Mouse (Mus musculus) midbrain, embryonic 16.5 days (tissue): Measurements from ENCODE around the gene Trip4. TPM values are rescaled to one million over a fixed set of nuclear protein-coding genes. Genes with fewer than 3 reads are reported as not detected.
A peak's percentile ranks its signal among the peaks of the same experiment; 100 is the strongest.

ENCODE experiments used
- ATAC-seq: fragments of 200-750 bp; cut with Nextera tagmentation; 2 replicates; pipeline ENCODE4 v1.8.0; 2017; ENCODE audit warnings: moderate TSS enrichment
- H3K27ac ChIP-seq: fragments of 300-500 bp; sonication (generic); 2 replicates; pipeline ENCODE4 v1.5.1; 2014; ENCODE audit warnings: mild to moderate bottlenecking, low read length, mixed read lengths
- H3K27me3 ChIP-seq: fragments of 300-500 bp; sonication (generic); 2 replicates; pipeline ENCODE4 v1.6.1; 2014; ENCODE audit warnings: low read depth, low read length, mixed read lengths; ENCODE audit not compliant: control insufficient read depth, insufficient read depth
- H3K36me3 ChIP-seq: fragments of 300-500 bp; sonication (generic); 2 replicates; pipeline ENCODE4 v1.6.1; 2014; ENCODE audit warnings: mild to moderate bottlenecking, low read length, moderate library complexity, mixed read lengths; ENCODE audit not compliant: control insufficient read depth, insufficient read depth
- H3K4me1 ChIP-seq: fragments of 300-500 bp; sonication (generic); 2 replicates; pipeline ENCODE4 v1.6.1; 2014; ENCODE audit warnings: mild to moderate bottlenecking, low read length, mixed read lengths; ENCODE audit not compliant: control insufficient read depth, insufficient read depth
- H3K4me2 ChIP-seq: fragments of 300-500 bp; sonication (generic); 2 replicates; pipeline ENCODE4 v1.6.1; 2014; ENCODE audit warnings: mild to moderate bottlenecking, low read length, mixed read lengths
- H3K4me3 ChIP-seq: fragments of 300-500 bp; sonication (generic); 2 replicates; pipeline ENCODE4 v1.5.1; 2014; ENCODE audit warnings: low read depth, mild to moderate bottlenecking, low read length, moderate library complexity, mixed read lengths
- H3K9ac ChIP-seq: fragments of 300-500 bp; sonication (generic); 2 replicates; pipeline ENCODE4 v1.6.1; 2014; ENCODE audit warnings: low read depth, low read length, mixed read lengths
- H3K9me3 ChIP-seq: fragments of 300-500 bp; sonication (generic); replicated peaks from 2 replicates; pipeline ENCODE4 v1.6.1; 2014; ENCODE audit warnings: mild to moderate bottlenecking, low read length, mixed read lengths; ENCODE audit not compliant: control insufficient read depth, poor library complexity, severe bottlenecking
- WGBS: fragments of 180-500 bp; shearing (Covaris S2); extraction: QIAGEN DNeasy Blood & Tissue Kit; methylation state at CpG from one replicate; pipeline ENCODE4 v1.1.7; 2014; 5-methylcytosine and 5-hydroxymethylcytosine counted together
- polyA plus RNA-seq: library from polyadenylated mRNA; unstranded; fragments of >200 nt; fragmentation: Nextera tagmentation; extraction: Ambion mirVana; gene quantifications from 2 replicates; pipeline ENCODE4 v1.2.1, GENCODE M21; 2015

Trip4 gene
- polyA plus RNA-seq, 1 experiment from 2014 or later = 35.8 TPM

DNA sequence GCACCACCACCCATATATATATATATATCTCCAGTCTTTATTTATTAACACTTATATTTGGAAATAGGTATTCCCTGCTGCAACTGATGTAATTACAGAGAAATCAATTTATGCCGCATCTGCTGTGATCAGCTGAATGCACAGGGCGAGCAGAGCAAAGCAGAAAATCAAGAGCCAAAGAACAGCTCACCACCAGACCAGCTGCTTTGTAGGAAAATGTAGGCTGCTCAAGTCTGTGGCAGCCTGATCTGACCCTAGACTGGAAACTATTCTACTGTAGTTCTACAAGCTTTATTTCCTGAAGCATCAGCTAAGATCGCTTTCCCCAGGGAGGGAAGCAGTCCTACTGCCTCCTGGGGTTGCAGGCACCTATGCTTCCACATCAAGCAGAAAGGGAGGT is 115.1 kb downstream of the Trip4 start:
- WGBS = 78% methylated on average over 3 of the region's 3 CpGs

DNA sequence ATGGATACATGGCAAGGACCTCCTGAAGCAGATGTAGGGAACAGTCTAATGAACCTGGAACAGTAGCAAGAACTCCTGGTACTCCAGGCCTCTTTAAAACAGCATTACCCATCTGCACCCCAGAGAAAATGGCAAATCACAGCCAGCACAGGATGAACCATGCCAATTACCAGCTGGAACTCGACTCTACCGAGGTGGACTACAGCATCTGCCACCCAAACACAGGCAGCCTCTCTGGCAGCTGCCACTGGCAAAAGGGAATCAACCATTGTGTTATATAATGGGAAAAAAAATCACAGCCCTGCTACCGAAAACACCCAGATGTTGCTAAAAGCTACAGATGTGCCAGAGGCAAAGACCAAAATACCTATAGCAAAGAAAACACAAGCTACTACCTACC is 115.5 kb downstream of the Trip4 start:
- no peaks in the 10 kb centered on the region for H3K27me3 ChIP-seq
- no peak for ATAC-seq
- H3K4me3 ChIP-seq = no peak overlapping the region
- no peaks in the 10 kb centered on the region for H3K9me3 ChIP-seq
- peaks cover 29% of the 10 kb centered on the region for H3K4me1 ChIP-seq
- H3K9ac ChIP-seq = no peak overlapping the region
- no peak overlapping the region for H3K4me2 ChIP-seq
- whole genome bisulfite sequencing = 62% methylated on average over 3 of the region's 3 CpGs
- H3K27ac ChIP-seq = no peak overlapping the region
- peaks cover 4% of the 10 kb centered on the region; the same call in 1 of the 2 replicates for H3K36me3 ChIP-seq

More for the DNA sequence above, 115.1 kb downstream of the Trip4 start:
- Histone ChIP-seq H3K4me3 (no peak overlapping the region), H3K36me3 (peaks cover 4% of the 10 kb centered on the region; the same call in 1 of the 2 replicates), H3K27ac (no peak overlapping the region), H3K9ac (no peak overlapping the region), H3K9me3 (no peaks in the 10 kb centered on the region), H3K4me1 (peaks cover 26% of the 10 kb centered on the region), H3K4me2 (no peak overlapping the region), H3K27me3 (no peaks in the 10 kb centered on the region)
- ATAC-seq = no peak

DNA sequence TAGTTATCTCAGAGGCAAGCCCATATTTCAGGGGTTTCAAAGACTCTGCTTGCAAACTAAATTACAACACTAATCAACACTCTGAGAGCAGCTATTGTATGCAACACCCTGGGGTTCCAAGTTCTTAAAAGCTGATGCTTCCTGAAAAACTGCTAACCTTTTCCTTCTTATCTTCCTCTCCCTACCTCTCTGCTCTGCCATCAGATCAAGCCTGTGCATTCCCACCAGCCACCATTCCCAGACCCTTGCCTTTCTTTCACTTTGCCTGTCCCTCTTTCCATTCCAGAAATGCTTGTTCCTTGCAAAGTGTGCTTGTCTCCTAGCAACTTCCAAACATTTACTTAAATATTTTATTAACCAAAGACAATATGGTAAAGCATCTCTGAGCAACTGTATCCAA is 116.7 kb downstream of the Trip4 start:
- H3K4me3 ChIP-seq = no peak overlapping the region
- no peak for ATAC-seq

DNA sequence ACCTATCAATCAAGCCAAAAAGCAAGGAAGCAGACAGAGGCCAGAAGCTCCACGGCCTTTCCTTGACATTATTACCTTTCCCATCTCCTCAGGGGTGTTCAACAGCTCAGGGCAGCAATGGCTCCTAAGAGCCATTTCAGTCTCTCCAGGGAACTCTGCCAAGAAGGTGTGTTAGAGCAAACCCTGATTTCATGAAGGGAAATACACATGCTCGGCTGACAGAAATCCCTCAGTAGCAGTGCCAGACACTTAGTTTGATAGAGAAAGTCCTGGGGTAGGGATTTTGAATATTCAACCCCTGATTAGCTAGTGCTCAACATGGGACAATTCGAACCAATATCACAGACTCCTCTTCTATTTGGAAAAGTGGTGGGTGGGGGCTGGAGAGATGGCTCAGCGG is 117.5 kb downstream of the Trip4 start:
- no peak for ATAC-seq
- Histone ChIP-seq H3K9ac (no peak overlapping the region), H3K4me3 (no peak overlapping the region), H3K9me3 (no peaks in the 10 kb centered on the region), H3K27ac (no peak overlapping the region), H3K36me3 (peaks cover 4% of the 10 kb centered on the region; the same call in 1 of the 2 replicates), H3K4me2 (no peak overlapping the region), H3K4me1 (peaks cover 41% of the 10 kb centered on the region), H3K27me3 (no peaks in the 10 kb centered on the region)
- WGBS = 78% methylated on average over 4 of the region's 4 CpGs

More for the DNA sequence above, 116.7 kb downstream of the Trip4 start:
- H3K27me3 ChIP-seq = no peaks in the 10 kb centered on the region
- H3K36me3 ChIP-seq = peaks cover 4% of the 10 kb centered on the region; the same call in 1 of the 2 replicates
- no peak overlapping the region for H3K27ac ChIP-seq
- H3K4me2 ChIP-seq = no peak overlapping the region
- peaks cover 40% of the 10 kb centered on the region for H3K4me1 ChIP-seq
- no peaks in the 10 kb centered on the region for H3K9me3 ChIP-seq
- H3K9ac ChIP-seq = no peak overlapping the region

DNA sequence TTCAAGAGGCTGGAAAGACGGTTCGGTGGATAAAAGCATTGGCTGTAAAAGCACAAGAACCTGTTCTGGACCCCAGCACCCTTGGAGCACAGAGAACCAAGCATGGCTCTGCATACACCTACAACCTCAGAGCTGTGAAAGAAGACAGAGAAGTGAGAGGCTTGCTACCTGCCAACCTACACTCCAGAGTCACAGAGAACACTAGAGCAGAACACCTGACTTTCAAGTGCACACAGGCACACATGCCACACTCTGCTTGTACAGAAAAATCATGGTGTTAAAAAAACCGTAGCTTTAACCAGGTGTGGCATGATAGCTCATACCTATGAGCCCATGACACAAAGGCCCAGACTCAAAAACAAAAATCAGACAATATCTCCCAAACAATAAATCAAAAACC is 118.8 kb downstream of the Trip4 start:
- H3K27ac ChIP-seq = 0 out of 2 replicates have a peak overlapping the region, but pooled peaks have one; percentile 19
- no peaks in the 10 kb centered on the region for H3K9me3 ChIP-seq
- no peak overlapping the region for H3K4me2 ChIP-seq
- H3K4me1 ChIP-seq = peaks cover 44% of the 10 kb centered on the region
- ATAC-seq = no peak
- H3K27me3 ChIP-seq = no peaks in the 10 kb centered on the region
- H3K4me3 ChIP-seq = no peak overlapping the region
- no peak overlapping the region for H3K9ac ChIP-seq
- 85% methylated on average over 3 of the region's 3 CpGs for WGBS
- H3K36me3 ChIP-seq = peaks cover 4% of the 10 kb centered on the region; the same call in 1 of the 2 replicates

DNA sequence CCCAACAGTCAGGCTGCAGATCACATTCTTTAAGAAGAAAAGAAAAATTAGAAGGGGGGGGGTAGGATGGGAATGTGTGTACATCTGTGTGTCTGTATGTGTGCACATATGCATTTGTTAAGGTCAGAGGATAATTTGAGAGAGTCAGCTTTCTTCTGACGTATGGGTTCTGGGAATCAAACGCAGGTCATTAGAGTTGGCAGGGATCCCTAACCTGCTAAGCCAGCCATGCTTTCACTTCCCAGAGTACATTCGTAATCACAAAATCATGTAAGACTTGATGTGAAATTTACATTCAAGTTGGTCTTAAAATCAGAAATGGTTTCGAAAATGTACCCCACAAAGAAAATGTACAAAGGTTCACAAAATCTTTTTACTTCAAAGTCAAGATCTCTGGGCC is 120.0 kb downstream of the Trip4 start:
- H3K9me3 ChIP-seq = no peaks in the 10 kb centered on the region
- H3K27me3 ChIP-seq = no peaks in the 10 kb centered on the region
- H3K9ac ChIP-seq = no peak overlapping the region
- peaks cover 41% of the 10 kb centered on the region for H3K4me1 ChIP-seq
- H3K4me2 ChIP-seq = no peak overlapping the region
- no peaks in the 10 kb centered on the region for H3K36me3 ChIP-seq
- no peak for ATAC-seq
- H3K4me3 ChIP-seq = no peak overlapping the region
- WGBS = 74% methylated on average over 4 of the region's 4 CpGs
- H3K27ac ChIP-seq = no peak overlapping the region

DNA sequence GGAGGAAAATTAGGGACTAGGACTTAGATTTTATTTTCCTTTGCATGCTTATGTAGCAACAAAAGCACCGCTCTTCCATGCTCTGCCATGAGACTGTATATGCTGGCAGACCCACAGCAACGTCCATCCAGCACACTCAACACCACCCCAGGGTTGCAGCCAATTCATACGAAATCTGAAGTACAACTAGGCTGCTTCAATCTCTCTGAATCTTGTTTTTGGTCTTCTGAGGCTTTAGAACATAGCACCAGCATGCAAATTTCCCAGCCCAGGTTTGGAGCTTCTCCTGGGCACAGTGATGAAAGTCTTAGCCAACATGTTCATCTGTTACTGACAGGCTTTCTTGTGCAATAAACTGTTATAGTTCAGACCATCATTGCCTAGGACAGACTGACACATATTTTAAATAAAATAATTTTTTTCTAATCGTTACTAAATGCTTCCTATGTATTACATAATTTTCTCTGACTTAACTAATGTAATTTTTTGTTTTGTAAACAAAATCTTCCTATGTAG is 120.7 kb downstream of the Trip4 start:
- 55% methylated on average over 4 of the region's 4 CpGs for WGBS
- peaks cover 37% of the 10 kb centered on the region for H3K4me1 ChIP-seq
- H3K4me3 ChIP-seq = no peak overlapping the region
- ATAC-seq = peak; percentile 45; the same call in 1 of the 2 replicates
- H3K4me2 ChIP-seq = no peak overlapping the region
- no peaks in the 10 kb centered on the region for H3K27me3 ChIP-seq
- peak overlapping the region; percentile 47 for H3K27ac ChIP-seq
- H3K9ac ChIP-seq = no peak overlapping the region
- H3K36me3 ChIP-seq = no peaks in the 10 kb centered on the region
- H3K9me3 ChIP-seq = no peaks in the 10 kb centered on the region

DNA sequence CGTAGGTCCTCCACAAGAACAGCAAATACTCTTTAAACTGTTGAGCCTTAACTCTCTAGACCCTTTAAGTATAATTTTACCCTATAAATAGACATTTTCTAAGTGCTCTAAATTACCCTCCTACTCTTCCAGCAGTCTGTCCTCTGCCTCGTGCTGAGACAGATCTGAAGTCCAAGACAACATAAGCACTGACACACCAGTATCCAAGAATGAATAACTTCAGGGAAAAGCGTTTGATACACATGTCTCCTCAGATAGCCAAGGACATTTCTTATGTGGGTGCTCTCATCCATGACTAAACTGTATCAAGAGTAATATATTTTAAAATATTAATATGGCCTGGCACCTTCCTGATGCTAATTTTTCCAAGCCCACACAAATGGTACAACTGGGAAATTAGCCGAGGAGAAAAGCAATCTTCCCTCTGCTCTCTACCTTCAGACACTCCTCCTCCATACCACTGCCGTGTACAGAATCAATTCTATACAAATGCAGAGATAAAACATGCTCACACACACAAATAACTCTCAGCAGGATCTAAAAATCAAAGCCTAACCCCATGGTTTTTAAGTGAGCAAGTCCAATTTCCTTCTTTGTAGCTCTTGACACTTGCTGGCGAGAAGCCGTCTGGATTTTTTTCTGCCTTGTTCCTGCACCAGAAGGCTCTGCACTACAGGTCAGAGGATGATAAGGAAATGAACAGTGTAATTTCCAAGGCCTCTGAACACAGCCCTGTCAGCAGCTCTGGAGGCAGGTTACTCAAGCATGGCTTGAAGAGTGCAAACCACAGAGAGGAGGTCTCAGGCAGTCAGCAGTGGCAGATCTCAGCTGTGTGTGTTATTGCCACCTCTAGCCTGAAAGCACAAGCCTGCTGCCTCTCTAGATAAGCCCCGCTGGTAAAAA is 121.5 kb downstream of the Trip4 start:
- H3K4me2 ChIP-seq = peak overlapping the region; percentile 13; the same call in 1 of the 2 replicates
- peak overlapping the region; percentile 47 for H3K27ac ChIP-seq
- 27% methylated on average over 8 of the region's 8 CpGs for WGBS
- H3K4me3 ChIP-seq = no peak overlapping the region
- H3K4me1 ChIP-seq = peaks cover 37% of the 10 kb centered on the region
- peak overlapping the region; percentile 45; the same call in 1 of the 2 replicates for H3K9ac ChIP-seq
- H3K27me3 ChIP-seq = no peaks in the 10 kb centered on the region
- no peaks in the 10 kb centered on the region for H3K9me3 ChIP-seq
- ATAC-seq = peak; percentile 86
- no peaks in the 10 kb centered on the region for H3K36me3 ChIP-seq

DNA sequence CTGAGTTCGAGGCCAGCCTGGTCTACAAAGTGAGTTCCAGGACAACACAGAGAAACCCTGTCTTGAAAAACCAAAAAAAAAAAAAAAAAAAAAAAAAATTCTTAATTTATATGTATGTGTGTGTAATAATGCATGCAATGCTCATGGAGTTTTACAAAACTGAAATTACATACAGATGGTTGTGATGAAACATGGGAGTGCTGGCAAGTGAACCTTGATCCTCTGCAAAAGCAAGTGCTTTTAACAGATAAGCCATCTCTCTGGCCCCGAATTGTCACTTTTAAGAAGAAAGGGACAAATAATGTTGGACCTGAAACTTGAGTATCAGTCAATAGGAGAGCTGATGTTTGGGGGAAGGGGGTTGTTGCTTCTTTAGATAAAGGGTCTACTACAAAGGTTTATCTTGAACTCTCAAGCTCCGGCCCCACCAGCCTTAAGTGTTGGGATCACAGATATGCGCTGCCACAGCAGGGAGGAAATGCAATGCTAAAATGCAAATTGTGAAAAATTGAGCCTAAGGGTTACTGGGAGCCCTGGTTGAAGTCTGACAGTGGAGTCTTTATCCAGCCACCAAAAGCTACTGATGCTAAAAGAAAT is 122.7 kb downstream of the Trip4 start:
- no peak overlapping the region for H3K9ac ChIP-seq
- H3K4me3 ChIP-seq = no peak overlapping the region
- WGBS = 76% methylated on average over 4 of the region's 4 CpGs

More for the DNA sequence above, 122.7 kb downstream of the Trip4 start:
- Histone ChIP-seq H3K9me3 (no peaks in the 10 kb centered on the region), H3K36me3 (no peaks in the 10 kb centered on the region), H3K4me2 (no peak overlapping the region), H3K4me1 (peaks cover 30% of the 10 kb centered on the region), H3K27me3 (no peaks in the 10 kb centered on the region), H3K27ac (no peak overlapping the region)
- no peak for ATAC-seq
